Mouse (Mus musculus) effector memory CD4-positive, alpha-beta T cell, adult 5 months (primary cell): ENCODE results near the gene Batf. TPM values are rescaled to one million over a fixed set of nuclear protein-coding genes. Genes with fewer than 3 reads are reported as not detected.

Experiments used
- polyA plus RNA-seq: library from polyadenylated mRNA; unstranded; fragments of 100-300 nt; shearing (Covaris generic); gene quantifications from one replicate; pipeline ENCODE4 v1.2.1, GENCODE M21; 2017

Gene Batf
- 606 TPM for polyA plus RNA-seq

GRCm38 (mm10) chr12:85686466-85687216, at the start of gene Batf:
Batf (plus strand) TSS chr12:85686669.

GRCm38 (mm10) chr12:85745827-85746695, 59.6 kb downstream of the Batf start, which contains the start of gene Flvcr2:
Flvcr2 (plus strand) TSS chr12:85746539.

Other genes starting within 250 kb of the Batf start
- gene Fos, start 212.8 kb upstream of the Batf start, polyA plus RNA-seq, result 294 TPM
- gene Jdp2, start 87.6 kb upstream of the Batf start, polyA plus RNA-seq, result 9.6 TPM
- not detected for gene Flvcr2, start 59.9 kb downstream of the Batf start, polyA plus RNA-seq
- 59.1 TPM for gene Erg28, start 137.9 kb downstream of the Batf start, polyA plus RNA-seq
- 21.0 TPM for gene Ttll5, start 138.0 kb downstream of the Batf start, polyA plus RNA-seq